Mouse (Mus musculus) midbrain, embryonic 15.5 days (tissue): Measurements from ENCODE around the gene Phf13. TPM values are rescaled to one million over a fixed set of nuclear protein-coding genes. Genes with fewer than 3 reads are reported as not detected.
"Not testable (repeated sequence)": the region's sequence is repeated elsewhere in the genome, so short reads cannot be mapped to it uniquely, and the experiment has no call there.

Experiments used
- ATAC-seq: fragments of 200-750 bp; cut with Nextera tagmentation; replicated peaks from 2 replicates; pipeline ENCODE4 v1.8.0; 2017; ENCODE audit warnings: moderate TSS enrichment
- H3K27ac ChIP-seq: fragments of 300-500 bp; sonication (generic); 2 replicates; pipeline ENCODE4 v1.5.1; 2015; ENCODE audit warnings: mild to moderate bottlenecking, inconsistent platforms
- H3K27me3 ChIP-seq: fragments of 300-500 bp; sonication (generic); replicated peaks from 2 replicates; pipeline ENCODE4 v1.6.1; 2015; ENCODE audit warnings: inconsistent platforms
- H3K36me3 ChIP-seq: fragments of 300-500 bp; sonication (generic); replicated peaks from 2 replicates; pipeline ENCODE4 v1.6.1; 2015; ENCODE audit warnings: inconsistent platforms
- H3K4me1 ChIP-seq: fragments of 300-500 bp; sonication (generic); 2 replicates; pipeline ENCODE4 v1.6.1; 2015; ENCODE audit warnings: inconsistent platforms
- H3K4me2 ChIP-seq: fragments of 300-500 bp; sonication (generic); 2 replicates; pipeline ENCODE4 v1.6.1; 2015; ENCODE audit warnings: inconsistent platforms, mild to moderate bottlenecking, moderate library complexity
- H3K4me3 ChIP-seq: fragments of 300-500 bp; sonication (generic); 2 replicates; pipeline ENCODE4 v1.5.1; 2015; ENCODE audit warnings: mild to moderate bottlenecking, inconsistent platforms
- H3K9ac ChIP-seq: fragments of 300-500 bp; sonication (generic); 2 replicates; pipeline ENCODE4 v1.6.1; 2015; ENCODE audit warnings: mild to moderate bottlenecking, inconsistent platforms
- H3K9me3 ChIP-seq: fragments of 300-500 bp; sonication (generic); 2 replicates; pipeline ENCODE4 v1.6.1; 2016; ENCODE audit warnings: inconsistent platforms
- WGBS: fragments of 180-500 bp; shearing (Covaris S2); methylation state at CpG from one replicate; pipeline ENCODE4 v1.1.7; 2015; ENCODE audit warnings: mixed read lengths; 5-methylcytosine and 5-hydroxymethylcytosine counted together
- polyA plus RNA-seq: library from polyadenylated mRNA; unstranded; fragments of >200 nt; fragmentation: Nextera tagmentation; extraction: Ambion mirVana; gene quantifications from 2 replicates; pipeline ENCODE4 v1.2.1, GENCODE M21; 2015

Gene Phf13
- 22.5 and 22.7 TPM in 2 replicates for polyA plus RNA-seq

DNA sequence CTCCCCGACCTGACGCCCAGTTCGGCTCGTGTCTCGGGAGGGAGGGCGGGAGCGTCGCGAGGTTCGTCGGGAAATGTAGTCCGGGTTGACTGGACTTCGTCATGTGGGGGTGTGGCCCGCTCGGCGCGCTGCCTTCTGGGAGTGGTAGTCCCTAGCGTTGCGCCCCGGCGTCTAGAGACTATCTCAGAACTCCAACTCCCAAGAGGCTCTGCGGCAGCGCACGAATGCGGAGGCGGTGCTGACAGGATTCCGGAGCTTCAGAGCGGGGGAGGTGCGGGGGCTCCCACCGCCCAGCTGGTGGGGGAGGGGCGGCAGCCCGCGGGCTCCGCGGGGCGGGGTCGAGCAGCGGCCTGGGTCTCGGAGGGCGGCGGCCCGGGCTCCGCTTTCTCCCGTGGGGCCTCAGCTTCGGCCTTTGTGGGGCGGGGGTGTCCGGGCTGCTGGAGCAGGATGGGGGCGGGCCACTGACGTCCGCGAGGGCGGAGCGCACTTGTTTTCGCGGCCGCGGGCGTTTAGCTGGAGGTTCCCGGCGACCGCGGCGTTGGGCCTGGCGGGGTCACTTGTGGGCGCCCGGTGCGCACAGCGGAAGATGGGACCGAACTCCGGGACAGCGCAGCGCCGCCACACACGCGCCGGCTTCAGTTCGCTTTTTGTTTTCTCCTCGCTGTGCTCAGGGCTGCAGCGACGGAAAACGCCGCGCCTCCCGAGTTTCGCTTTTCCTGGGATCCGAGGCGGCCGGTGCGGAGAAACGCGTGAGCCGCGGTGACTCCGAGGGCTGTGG is at the start of gene Phf13:
TSS of gene Phf13 (minus strand) at position 86 of the 778 bp plus-strand sequence.
- WGBS = under 1% methylated on average over 88 of the region's 94 CpGs
- peak within 1 kb of the TSS; percentile 95 for H3K4me2 ChIP-seq
- H3K9ac ChIP-seq = peak within 1 kb of the TSS; percentile 78
- peak within 1 kb of the TSS; percentile 97 for H3K4me3 ChIP-seq
- no peaks in the 10 kb centered on the region for H3K27me3 ChIP-seq
- peak within 1 kb of the TSS; percentile 87 for H3K27ac ChIP-seq
- H3K36me3 ChIP-seq = peaks cover 9% of the 10 kb centered on the region; the same call in 1 of the 2 replicates
- peaks cover 22% of the 10 kb centered on the region for H3K4me1 ChIP-seq
- H3K9me3 ChIP-seq = no peaks in the 10 kb centered on the region
- peak; percentile 97 for ATAC-seq

DNA sequence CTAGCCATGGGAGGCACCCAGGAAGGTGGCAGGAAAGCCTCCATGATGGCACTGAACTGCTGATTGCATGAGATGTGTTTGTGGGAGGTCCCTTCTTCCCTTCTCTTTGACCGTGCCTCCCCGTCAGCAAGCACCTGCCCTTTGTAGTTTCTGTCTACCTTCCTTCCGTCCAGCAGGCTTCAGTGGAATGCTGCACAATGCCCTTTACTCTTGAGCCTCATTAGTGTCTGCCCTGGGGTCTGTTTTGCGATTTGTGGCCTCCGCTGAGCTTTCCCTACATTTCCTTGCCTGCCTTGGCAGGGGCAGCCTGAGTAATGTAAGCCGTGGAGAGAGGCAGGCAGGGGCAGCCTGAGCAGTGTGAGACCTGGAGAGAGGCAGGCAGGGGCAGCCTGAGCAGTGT is 48.6 kb upstream of the Phf13 start:
- no peak for ATAC-seq
- H3K4me1 ChIP-seq = peaks cover 15% of the 10 kb centered on the region
- no peaks in the 10 kb centered on the region for H3K9me3 ChIP-seq
- no peak overlapping the region for H3K4me2 ChIP-seq
- H3K4me3 ChIP-seq = no peak overlapping the region
- no peak overlapping the region for H3K27ac ChIP-seq
- WGBS = 83% methylated on average over 6 of the region's 6 CpGs
- peaks cover 61% of the 10 kb centered on the region; the same call in 1 of the 2 replicates for H3K36me3 ChIP-seq
- no peak overlapping the region for H3K9ac ChIP-seq
- no peaks in the 10 kb centered on the region for H3K27me3 ChIP-seq

DNA sequence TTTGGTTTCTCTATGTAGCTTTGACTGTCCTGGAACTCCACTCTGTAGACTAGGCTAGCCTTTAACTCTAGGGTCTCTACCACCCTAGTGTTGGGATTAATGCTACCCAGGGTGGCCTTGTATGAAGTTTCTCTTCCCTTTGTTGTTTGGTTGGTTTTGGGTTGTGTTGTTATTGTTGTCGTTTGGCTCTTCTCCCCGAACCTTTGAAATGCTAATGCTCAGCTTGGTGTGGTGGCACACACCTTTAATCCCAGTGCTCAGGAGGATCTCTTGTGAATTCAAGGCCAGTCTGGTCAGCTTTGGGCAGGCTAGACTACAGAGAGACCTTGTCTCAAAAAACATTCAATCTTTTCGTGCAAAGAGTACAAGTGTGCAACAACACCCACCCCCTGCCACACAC is 47.1 kb upstream of the Phf13 start:
- no peaks in the 10 kb centered on the region for H3K9me3 ChIP-seq
- ATAC-seq = no peak
- no peaks in the 10 kb centered on the region for H3K27me3 ChIP-seq
- peaks cover 56% of the 10 kb centered on the region; the same call in 1 of the 2 replicates for H3K36me3 ChIP-seq
- 89% methylated on average over 3 of the region's 3 CpGs for WGBS
- H3K27ac ChIP-seq = no peak overlapping the region
- peaks cover 18% of the 10 kb centered on the region for H3K4me1 ChIP-seq
- no peak overlapping the region for H3K4me3 ChIP-seq
- no peak overlapping the region for H3K4me2 ChIP-seq
- H3K9ac ChIP-seq = no peak overlapping the region

DNA sequence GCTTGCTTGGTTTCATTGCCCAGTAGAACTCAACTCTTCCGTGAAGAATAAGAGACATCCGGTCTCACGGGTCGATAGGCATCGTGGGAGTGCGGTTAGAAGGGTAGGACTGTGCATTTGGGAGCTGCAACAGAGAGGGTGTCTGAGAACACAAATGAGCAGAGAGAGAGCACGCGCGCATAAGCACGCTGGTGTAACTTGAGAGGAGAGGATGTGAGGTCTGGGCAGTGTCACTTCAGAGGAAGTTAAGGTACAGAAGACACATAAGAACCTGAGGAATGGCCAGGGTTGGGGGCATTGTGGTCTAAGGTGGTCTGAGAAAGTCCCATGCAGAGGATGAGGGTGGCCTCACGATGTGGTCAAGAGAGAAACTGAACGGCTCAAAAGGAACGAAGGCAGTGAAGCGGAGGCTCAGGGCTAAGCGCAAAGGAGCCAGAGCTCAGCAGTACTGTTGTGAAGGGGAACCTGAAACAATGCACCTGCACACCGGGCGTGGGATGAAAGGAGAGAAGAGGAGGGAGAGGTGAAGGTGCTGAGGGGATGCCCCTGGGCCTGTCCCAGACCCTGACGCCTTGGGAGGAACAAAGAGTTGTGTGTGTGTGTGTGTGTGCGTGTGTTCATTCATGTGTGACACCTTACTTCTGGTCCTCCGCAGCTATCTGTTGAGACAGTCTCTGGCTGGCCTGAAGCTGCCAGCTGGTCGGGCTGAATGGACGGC is 46.0 kb upstream of the Phf13 start:
- Histone ChIP-seq H3K9me3 (no peaks in the 10 kb centered on the region), H3K4me3 (no peak overlapping the region), H3K36me3 (peaks cover 46% of the 10 kb centered on the region; the same call in 1 of the 2 replicates), H3K4me2 (no peak overlapping the region), H3K27me3 (no peaks in the 10 kb centered on the region), H3K27ac (no peak overlapping the region), H3K4me1 (peaks cover 18% of the 10 kb centered on the region), H3K9ac (no peak overlapping the region)
- ATAC-seq = no peak
- WGBS = 96% methylated on average over 22 of the region's 22 CpGs

DNA sequence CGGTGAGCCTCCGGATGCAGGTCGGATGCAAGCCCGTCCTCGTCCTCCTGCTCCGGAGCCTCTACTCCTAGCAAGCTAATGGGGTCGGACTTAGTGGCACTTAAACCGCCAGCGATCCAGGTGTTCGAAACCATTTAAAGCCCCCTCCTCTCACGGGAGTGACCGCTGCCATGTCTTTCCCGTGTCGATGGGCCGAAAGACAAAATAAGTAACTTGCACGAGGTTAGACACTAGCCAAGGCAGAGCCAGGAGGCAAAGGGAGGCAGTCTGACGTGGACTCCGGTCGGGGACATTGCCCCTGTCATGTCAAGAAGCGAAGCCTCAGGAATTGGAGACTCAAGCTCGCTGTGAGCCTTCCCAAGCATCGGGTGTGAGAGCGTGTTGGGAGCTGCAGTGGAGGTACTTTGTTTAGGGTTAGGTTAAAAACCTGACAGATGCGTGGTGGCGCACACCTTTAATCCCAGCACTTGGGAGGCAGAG is 43.8 kb upstream of the Phf13 start:
- Histone ChIP-seq H3K27ac (no peak overlapping the region), H3K4me2 (peak overlapping the region; percentile 96), H3K9me3 (no peaks in the 10 kb centered on the region), H3K36me3 (peaks cover 30% of the 10 kb centered on the region; the same call in 1 of the 2 replicates), H3K9ac (peak overlapping the region; percentile 74), H3K4me3 (peak overlapping the region; percentile 93), H3K4me1 (peaks cover 18% of the 10 kb centered on the region), H3K27me3 (no peaks in the 10 kb centered on the region)
- 4% methylated on average over 25 of the region's 25 CpGs for WGBS
- ATAC-seq = peak; percentile 12; the same call in 1 of the 2 replicates

DNA sequence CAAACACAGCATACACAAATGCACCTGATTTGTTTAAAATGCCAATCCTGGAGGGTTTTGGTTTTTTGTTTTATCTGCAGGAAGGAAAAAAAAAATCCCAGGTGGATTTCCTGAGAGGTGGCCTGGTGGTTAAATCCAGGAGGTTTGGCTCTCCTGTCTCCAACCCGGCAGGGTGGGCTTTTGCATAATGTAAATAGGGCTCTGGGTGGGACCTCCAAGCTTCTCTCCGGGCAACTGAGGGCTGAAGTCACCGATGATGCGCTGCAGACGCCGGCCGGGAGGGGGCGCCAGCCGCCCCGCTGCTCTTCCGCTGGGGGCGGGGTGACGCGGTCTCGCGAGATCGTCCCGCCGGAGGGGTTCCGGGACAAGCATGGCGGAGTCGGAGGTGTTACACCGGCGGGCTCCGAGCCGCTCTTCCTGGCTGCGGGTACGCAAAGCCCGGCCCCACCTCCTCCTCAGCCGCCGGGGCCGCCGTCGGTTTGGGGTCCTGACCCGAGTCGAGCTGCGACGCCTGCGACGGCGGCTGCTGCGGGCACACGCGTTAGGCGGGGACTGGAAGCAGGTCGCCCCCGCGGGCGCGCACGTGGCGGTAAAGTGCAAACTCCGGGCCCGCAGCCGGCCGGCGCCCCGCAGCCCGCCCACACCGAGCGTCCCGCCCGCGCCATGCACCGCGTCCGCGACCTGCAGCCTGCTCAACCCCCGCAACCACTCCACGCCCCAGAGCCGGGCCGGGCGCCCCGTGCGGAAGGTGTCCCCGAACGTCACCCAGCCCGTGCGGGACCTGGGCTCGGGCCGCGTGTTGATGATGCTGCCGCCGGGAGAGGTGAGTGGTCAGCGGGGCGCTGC is 43.1 kb upstream of the Phf13 start, which contains the start of gene Nol9:
TSS of gene Nol9 (plus strand) at position 337 of the 846 bp plus-strand sequence.
- under 1% methylated on average over 75 of the region's 86 CpGs for WGBS
- peak; percentile 88 for ATAC-seq
- Histone ChIP-seq H3K27me3 (no peaks in the 10 kb centered on the region), H3K9me3 (no peaks in the 10 kb centered on the region), H3K4me3 (peak within 1 kb of the TSS; percentile 93), H3K4me1 (peaks cover 18% of the 10 kb centered on the region), H3K9ac (peak within 1 kb of the TSS; percentile 74), H3K27ac (peak within 1 kb of the TSS; percentile 52; the same call in 1 of the 2 replicates), H3K4me2 (peak within 1 kb of the TSS; percentile 96), H3K36me3 (peaks cover 23% of the 10 kb centered on the region; the same call in 1 of the 2 replicates)

DNA sequence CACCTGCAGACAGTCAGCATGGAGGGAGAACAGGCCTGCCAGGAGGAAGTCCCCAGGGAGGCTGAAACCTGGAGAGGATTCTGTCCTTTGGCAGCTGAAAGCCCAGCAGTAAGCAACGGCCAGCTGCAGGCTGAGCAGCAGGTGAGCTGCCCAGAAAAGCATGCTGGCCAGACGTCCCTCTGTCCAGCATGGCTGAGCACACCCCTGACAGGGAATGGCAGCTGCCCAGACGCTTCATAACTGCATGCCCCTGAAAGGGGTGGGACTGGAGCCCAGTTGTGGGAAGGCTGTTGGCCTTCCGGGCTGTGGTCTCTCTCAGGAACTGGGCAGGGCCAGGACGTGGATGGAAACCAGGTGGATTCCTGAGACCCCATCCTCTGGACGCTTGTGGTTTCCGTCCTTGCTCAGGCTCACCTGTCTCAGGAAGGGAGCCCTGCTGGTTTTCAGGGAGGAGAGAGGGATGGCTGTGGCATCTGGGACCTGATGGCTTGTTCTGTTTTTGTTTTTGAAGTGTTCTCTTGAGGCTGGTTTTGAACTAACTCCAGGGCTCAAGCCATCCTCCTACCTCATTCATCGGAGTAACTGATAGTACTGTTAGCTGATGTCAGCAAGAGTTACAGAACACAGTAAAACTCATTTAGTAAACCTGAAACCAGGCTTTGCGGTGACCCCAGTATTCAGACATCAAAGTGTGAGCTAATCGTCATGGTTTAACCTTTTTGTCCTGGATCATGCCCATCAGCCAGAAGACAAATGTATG is 42.3 kb upstream of the Phf13 start, which contains the start of gene Tas1r1:
TSS of gene Tas1r1 (minus strand) at position 344 of the 760 bp plus-strand sequence.
- peak within 1 kb of the TSS; percentile 96 for H3K4me2 ChIP-seq
- H3K9me3 ChIP-seq = no peaks in the 10 kb centered on the region
- peaks cover 18% of the 10 kb centered on the region for H3K4me1 ChIP-seq
- ATAC-seq = no peak; the same call in 1 of the 2 replicates
- peak within 1 kb of the TSS; percentile 52; the same call in 1 of the 2 replicates for H3K27ac ChIP-seq
- 50% methylated on average over 10 of the region's 10 CpGs for WGBS
- H3K36me3 ChIP-seq = peaks cover 20% of the 10 kb centered on the region; the same call in 1 of the 2 replicates
- peak within 1 kb of the TSS; percentile 93 for H3K4me3 ChIP-seq
- H3K9ac ChIP-seq = peak within 1 kb of the TSS; percentile 74
- H3K27me3 ChIP-seq = no peaks in the 10 kb centered on the region

DNA sequence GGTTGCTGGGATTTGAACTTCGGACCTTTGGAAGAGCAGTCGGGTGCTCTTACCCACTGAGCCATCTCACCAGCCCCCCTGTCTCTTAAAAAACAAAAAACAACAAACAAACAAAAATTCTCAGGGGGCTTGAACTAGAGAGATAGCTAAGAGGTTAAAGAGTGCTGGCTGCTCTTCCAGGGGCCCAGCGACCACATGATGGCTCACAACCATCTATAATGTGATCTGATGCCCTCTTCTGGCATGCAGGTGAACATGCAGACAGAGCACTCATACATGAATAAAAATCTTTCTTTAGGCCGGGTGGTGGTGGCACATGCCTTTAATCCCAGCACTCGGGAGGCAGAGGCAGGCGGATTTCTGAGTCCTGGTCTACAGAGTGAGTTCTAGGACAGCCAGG is 40.4 kb upstream of the Phf13 start:
- 89% methylated on average over 6 of the region's 6 CpGs for WGBS
- H3K9ac ChIP-seq, H3K27me3 ChIP-seq, H3K9me3 ChIP-seq, H3K4me2 ChIP-seq, H3K27ac ChIP-seq, ATAC-seq, H3K36me3 ChIP-seq, H3K4me3 ChIP-seq: not testable (repeated sequence)
- peaks cover 18% of the 10 kb centered on the region for H3K4me1 ChIP-seq

DNA sequence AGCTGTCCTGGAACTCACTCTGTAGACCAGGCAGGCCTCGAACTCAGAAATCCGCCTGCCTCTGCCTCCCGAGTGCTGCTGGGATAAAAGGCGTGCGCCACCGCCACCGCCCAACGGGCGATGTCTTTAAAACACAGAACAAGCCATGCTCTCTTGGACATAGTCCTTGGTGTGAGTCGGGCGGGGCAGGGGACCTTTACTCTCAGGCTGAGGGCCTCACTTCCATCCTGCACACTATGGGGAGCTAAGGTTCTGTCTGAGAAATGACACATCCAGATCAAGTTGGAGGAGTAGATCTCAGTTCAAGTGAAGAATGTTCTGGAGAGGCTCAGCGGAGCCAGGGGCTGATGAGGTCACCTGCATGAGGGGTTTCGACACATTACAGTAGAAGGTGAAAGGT is 36.9 kb upstream of the Phf13 start:
- Histone ChIP-seq H3K4me1 (peaks cover 16% of the 10 kb centered on the region), H3K27ac (no peak overlapping the region), H3K4me2 (no peak overlapping the region), H3K36me3 (no peaks in the 10 kb centered on the region), H3K4me3 (no peak overlapping the region), H3K9me3 (no peaks in the 10 kb centered on the region), H3K27me3 (0 out of 2 replicates have a peak, but pooled peaks cover 4% of the 10 kb centered on the region), H3K9ac (no peak overlapping the region)
- WGBS = 89% methylated on average over 13 of the region's 13 CpGs
- ATAC-seq = no peak

DNA sequence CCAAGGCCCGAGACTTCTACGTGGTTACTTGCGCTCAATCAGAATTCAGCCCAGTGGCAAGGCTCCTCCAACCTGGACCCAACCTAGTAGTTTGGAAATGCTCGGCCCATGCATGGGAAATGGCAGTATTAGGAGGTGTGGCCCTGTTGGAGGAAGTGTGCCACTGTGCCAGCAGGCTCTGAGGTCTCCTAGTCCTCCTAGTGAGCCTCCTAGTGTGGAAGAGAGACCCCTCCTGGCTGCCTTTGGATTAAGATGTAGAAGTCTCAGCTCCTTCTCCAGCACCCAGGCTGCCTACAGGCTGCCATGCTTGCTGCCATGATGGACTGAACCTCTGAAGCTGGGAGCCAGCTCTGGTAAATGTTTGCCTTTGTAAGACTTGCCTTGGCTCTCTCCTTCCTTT is 33.9 kb upstream of the Phf13 start:
- no peaks in the 10 kb centered on the region for H3K9me3 ChIP-seq
- H3K4me1 ChIP-seq = peaks cover 37% of the 10 kb centered on the region
- no peak overlapping the region for H3K4me3 ChIP-seq
- no peak overlapping the region for H3K27ac ChIP-seq
- 0 out of 2 replicates have a peak, but pooled peaks cover 4% of the 10 kb centered on the region for H3K27me3 ChIP-seq
- H3K4me2 ChIP-seq = peak overlapping the region; percentile 11; the same call in 1 of the 2 replicates
- WGBS = 64% methylated on average over 4 of the region's 4 CpGs
- ATAC-seq = no peak
- no peaks in the 10 kb centered on the region for H3K36me3 ChIP-seq
- no peak overlapping the region for H3K9ac ChIP-seq

DNA sequence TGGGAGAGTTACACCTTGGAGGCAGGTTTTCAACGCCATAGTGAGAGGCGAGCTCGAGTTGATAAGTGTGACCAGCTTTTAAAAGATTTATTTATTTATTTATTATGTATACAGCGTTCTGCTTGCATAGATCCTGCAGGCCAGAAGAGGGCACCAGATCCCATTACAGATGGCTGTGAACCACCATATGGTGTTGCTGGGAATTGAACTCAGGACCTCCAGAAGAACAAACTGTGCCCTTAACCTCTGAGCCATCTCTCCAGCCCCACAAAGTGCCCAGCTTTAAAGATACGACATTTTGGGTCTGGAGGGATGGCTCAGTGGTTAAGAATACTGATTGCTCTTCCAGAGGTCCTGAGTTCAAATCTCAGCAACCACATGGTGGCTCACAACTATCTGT is 33.0 kb upstream of the Phf13 start:
- H3K9ac ChIP-seq = 0 out of 2 replicates have a peak overlapping the region, but pooled peaks have one; percentile 72

More for the DNA sequence above, 33.0 kb upstream of the Phf13 start:
- Histone ChIP-seq H3K9me3 (no peaks in the 10 kb centered on the region), H3K27ac (no peak overlapping the region), H3K4me1 (peaks cover 47% of the 10 kb centered on the region), H3K36me3 (no peaks in the 10 kb centered on the region), H3K27me3 (0 out of 2 replicates have a peak, but pooled peaks cover 4% of the 10 kb centered on the region), H3K4me2 (peak overlapping the region; percentile 80), H3K4me3 (peak overlapping the region; percentile 70; the same call in 1 of the 2 replicates)
- 33% methylated on average over 5 of the region's 5 CpGs for WGBS
- ATAC-seq = no peak
